Mouse (Mus musculus) ES-E14 (cell line): ENCODE results near the gene Clpp.

ENCODE experiments used
- CHD2 ChIP-seq: IDR thresholded peaks from 2 replicates; pipeline ENCODE4 v1.6.1; 2014; ENCODE audit warnings: mild to moderate bottlenecking, low read depth, low read length, inconsistent platforms
- MAFK ChIP-seq: IDR thresholded peaks from 2 replicates; pipeline ENCODE4 v1.6.1; 2014; ENCODE audit warnings: mild to moderate bottlenecking, low read depth, low read length, inconsistent platforms; ENCODE audit not compliant: insufficient read depth
- ZC3H11A ChIP-seq: IDR thresholded peaks from 2 replicates; pipeline ENCODE4 v1.6.1; 2012; ENCODE audit warnings: low read depth, mild to moderate bottlenecking, inconsistent platforms, low read length, borderline replicate concordance

- TF ChIP-seq MAFK (no peak), ZC3H11A (no peak), CHD2 (no peak)
Observed at GRCm38 (mm10) chr17:57027471-57027870, 37.4 kb downstream of the Clpp start.
